Comparison of ENCODE assay signal across 8 mouse cellular contexts in the genomic region with DNA sequence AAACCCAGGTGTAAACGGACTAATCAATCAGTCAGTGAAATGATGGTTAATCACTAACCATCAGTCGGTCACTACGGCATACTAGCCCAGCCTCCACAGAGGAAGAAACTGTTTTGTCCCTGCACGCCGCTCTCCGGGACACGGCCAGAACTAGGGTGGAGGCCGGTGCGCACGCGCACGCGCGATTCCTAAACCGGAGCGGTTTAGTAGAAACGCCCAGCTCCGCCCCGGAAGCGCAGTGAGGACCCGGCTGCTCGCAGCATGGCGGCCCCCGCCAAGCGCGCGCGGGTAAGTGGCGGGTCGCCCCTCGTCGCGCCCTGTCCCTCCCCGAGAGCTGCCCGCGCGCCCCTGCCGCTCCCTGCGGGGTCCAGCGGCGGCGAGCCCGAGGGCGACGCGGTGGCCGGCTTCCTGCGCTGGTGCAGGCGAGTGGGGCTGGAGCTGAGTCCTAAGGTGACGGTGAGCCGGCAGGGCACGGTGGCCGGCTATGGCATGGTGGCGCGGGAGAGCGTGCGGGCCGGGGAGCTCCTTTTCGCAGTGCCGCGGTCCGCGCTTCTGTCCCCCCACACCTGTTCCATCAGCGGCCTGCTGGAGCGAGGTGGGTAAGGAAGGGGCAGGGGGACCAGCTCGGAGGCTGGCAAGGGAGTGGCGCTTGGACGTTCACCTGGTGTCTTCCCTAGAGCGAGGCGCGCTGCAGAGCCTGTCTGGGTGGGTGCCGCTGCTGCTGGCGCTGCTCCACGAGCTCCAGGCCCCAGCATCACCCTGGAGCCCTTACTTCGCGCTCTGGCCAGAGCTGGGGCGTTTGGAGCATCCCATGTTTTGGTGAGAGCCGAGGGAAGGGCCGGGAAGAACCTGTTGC. TPM values are rescaled to one million over a fixed set of nuclear protein-coding genes. Genes with fewer than 3 reads are reported as not detected.
DNase-seq lines count a peak whose midpoint lies in the region; ATAC-seq and TF ChIP-seq lines count a peak whose summit lies in the region.

TSS of gene Setd6 (plus strand) at position 206 of the 856 bp plus-strand sequence.

- H3K27ac ChIP-seq in brown adipose tissue, adult 24 weeks (replicated peaks; ENCODE audit: low read depth, low read length): peak within 1 kb of the TSS; percentile 18; the same call in 1 of the 2 replicates
- H3K27ac ChIP-seq in heart, embryonic 12.5 days (ENCODE audit: poor library complexity, severe bottlenecking): peak within 1 kb of the TSS; percentile 72
- peak within 1 kb of the TSS; percentile 57 for H3K27ac ChIP-seq in kidney, postnatal 0 days
- peak within 1 kb of the TSS; percentile 78 for H3K27ac ChIP-seq in liver, embryonic 15.5 days (replicated peaks)
- H3K27ac ChIP-seq in neural tube, embryonic 11.5 days (ENCODE audit: low read depth, low read length): 0 out of 2 replicates have a peak within 1 kb of the TSS, but pooled peaks have one; percentile 53
- H3K27ac ChIP-seq in stomach, postnatal 0 days (replicated peaks): peak within 1 kb of the TSS; percentile 67

- no peak for TF ChIP-seq EP300 in stomach, postnatal 0 days (optimal IDR thresholded peaks at IDR 0.05)

- H3K9me3 ChIP-seq in heart, embryonic 12.5 days (replicated peaks): no peaks in the 10 kb centered on the region
- no peaks in the 10 kb centered on the region for H3K9me3 ChIP-seq in kidney, postnatal 0 days (replicated peaks; ENCODE audit: low read length)
- H3K9me3 ChIP-seq in liver, embryonic 15.5 days (replicated peaks): no peaks in the 10 kb centered on the region
- H3K9me3 ChIP-seq in neural tube, embryonic 11.5 days (ENCODE audit: control insufficient read depth, low read length): no peaks in the 10 kb centered on the region
- no peaks in the 10 kb centered on the region for H3K9me3 ChIP-seq in stomach, postnatal 0 days (ENCODE audit: control insufficient read depth, low read length)

- H3K4me1 ChIP-seq in brown adipose tissue, adult 24 weeks (ENCODE audit: control insufficient read depth, insufficient read depth, insufficient read length, low read length): peaks cover 6% of the 10 kb centered on the region
- H3K4me1 ChIP-seq in heart, embryonic 12.5 days (replicated peaks): peaks cover 21% of the 10 kb centered on the region
- no peaks in the 10 kb centered on the region; the same call in 1 of the 2 replicates for H3K4me1 ChIP-seq in kidney, postnatal 0 days (replicated peaks; ENCODE audit: insufficient read depth, low read length)
- H3K4me1 ChIP-seq in liver, embryonic 15.5 days (replicated peaks): peaks cover 57% of the 10 kb centered on the region
- peaks cover 13% of the 10 kb centered on the region for H3K4me1 ChIP-seq in neural tube, embryonic 11.5 days (ENCODE audit: control insufficient read depth, insufficient read depth, low read length)
- H3K4me1 ChIP-seq in stomach, postnatal 0 days (replicated peaks; ENCODE audit: control insufficient read depth, insufficient read depth): 0 out of 2 replicates have a peak, but pooled peaks cover 3% of the 10 kb centered on the region

- peaks cover 72% of the 10 kb centered on the region for H3K36me3 ChIP-seq in heart, embryonic 12.5 days
- peaks cover 17% of the 10 kb centered on the region; the same call in 1 of the 2 replicates for H3K36me3 ChIP-seq in kidney, postnatal 0 days (ENCODE audit: insufficient read depth, low read length)
- peaks cover 34% of the 10 kb centered on the region for H3K36me3 ChIP-seq in liver, embryonic 15.5 days (replicated peaks)
- H3K36me3 ChIP-seq in neural tube, embryonic 11.5 days (ENCODE audit: control insufficient read depth, insufficient read depth, low read length): peaks cover 5% of the 10 kb centered on the region
- H3K36me3 ChIP-seq in stomach, postnatal 0 days (ENCODE audit: control insufficient read depth, insufficient read depth, low read length): peaks cover 6% of the 10 kb centered on the region; the same call in 1 of the 2 replicates

- TF ChIP-seq CTCF in kidney, postnatal 0 days (IDR thresholded peaks at IDR 0.05; ENCODE audit: low read depth): no peak
- no peak for TF ChIP-seq CTCF in stomach, postnatal 0 days (IDR thresholded peaks at IDR 0.05; ENCODE audit: low read depth)

- H3K9ac ChIP-seq in heart, embryonic 12.5 days: peak within 1 kb of the TSS; percentile 90
- H3K9ac ChIP-seq in kidney, postnatal 0 days (ENCODE audit: low read depth, low read length): peak within 1 kb of the TSS; percentile 82
- peak within 1 kb of the TSS; percentile 82 for H3K9ac ChIP-seq in liver, embryonic 15.5 days
- H3K9ac ChIP-seq in neural tube, embryonic 11.5 days (ENCODE audit: low read length): peak within 1 kb of the TSS; percentile 73
- peak within 1 kb of the TSS; percentile 83 for H3K9ac ChIP-seq in stomach, postnatal 0 days (ENCODE audit: low read length)

- peak; percentile 86 for ATAC-seq in erythroid progenitor cell, adult 5-6 weeks (replicated peaks; ENCODE audit: low FRiP score, poor library complexity, severe bottlenecking)
- peak; percentile 84 for ATAC-seq in heart, embryonic 12.5 days (ENCODE audit: insufficient number of reproducible peaks, low FRiP score)
- peak; percentile 80 for ATAC-seq in kidney, postnatal 0 days (replicated peaks; ENCODE audit: low FRiP score, low read depth)
- peak; percentile 88 for ATAC-seq in liver, embryonic 15.5 days (ENCODE audit: insufficient read depth)
- peak; percentile 83 for ATAC-seq in neural tube, embryonic 11.5 days (ENCODE audit: insufficient read depth, low FRiP score, low TSS enrichment)
- ATAC-seq in stomach, postnatal 0 days (ENCODE audit: low FRiP score, low TSS enrichment): peak; percentile 81

- WGBS in heart, embryonic 12.5 days: under 1% methylated on average over 78 of the region's 79 CpGs
- under 1% methylated on average over 79 of the region's 79 CpGs for WGBS in kidney, postnatal 0 days
- under 1% methylated on average over 76 of the region's 79 CpGs for whole genome bisulfite sequencing in liver, embryonic 15.5 days (ENCODE audit: insufficient replicate concordance)
- under 1% methylated on average over 78 of the region's 79 CpGs for WGBS in neural tube, embryonic 11.5 days
- whole genome bisulfite sequencing in stomach, postnatal 0 days: under 1% methylated on average over 56 of the region's 79 CpGs

- peak within 1 kb of the TSS; percentile 78 for H3K4me3 ChIP-seq in brown adipose tissue, adult 24 weeks (ENCODE audit: insufficient read depth, low read depth, low read length)
- peak within 1 kb of the TSS; percentile 83 for H3K4me3 ChIP-seq in heart, embryonic 12.5 days
- peak within 1 kb of the TSS; percentile 88 for H3K4me3 ChIP-seq in kidney, postnatal 0 days (replicated peaks; ENCODE audit: low read depth, low read length)
- H3K4me3 ChIP-seq in liver, embryonic 15.5 days (replicated peaks): peak within 1 kb of the TSS; percentile 91
- peak within 1 kb of the TSS; percentile 85 for H3K4me3 ChIP-seq in neural tube, embryonic 11.5 days (ENCODE audit: low read depth, low read length)
- peak within 1 kb of the TSS; percentile 78 for H3K4me3 ChIP-seq in stomach, postnatal 0 days (ENCODE audit: low read depth, low read length)

- DNase-seq in CD8-positive naive resting alpha-beta T cell, adult 2 months (ENCODE audit: low read depth in 2 of 2, low spot score in 2 of 2): peak; percentile 72 to 73
- DNase-seq in kidney, postnatal 0 days (ENCODE audit: low spot score): peak; percentile 90
- peak; percentile 90 for DNase-seq in neural tube, embryonic 11.5 days (ENCODE audit: low spot score)
- DNase-seq in stomach, postnatal 0 days (ENCODE audit: low spot score): peak; percentile 92

- H3K4me2 ChIP-seq in heart, embryonic 12.5 days: peak within 1 kb of the TSS; percentile 79
- H3K4me2 ChIP-seq in kidney, postnatal 0 days (ENCODE audit: low read length): peak within 1 kb of the TSS; percentile 97
- H3K4me2 ChIP-seq in liver, embryonic 15.5 days: peak within 1 kb of the TSS; percentile 95
- H3K4me2 ChIP-seq in neural tube, embryonic 11.5 days (ENCODE audit: low read depth): peak within 1 kb of the TSS; percentile 62
- H3K4me2 ChIP-seq in stomach, postnatal 0 days (replicated peaks; ENCODE audit: low read depth): peak within 1 kb of the TSS; percentile 93

- H3K27me3 ChIP-seq in heart, embryonic 12.5 days (replicated peaks): no peaks in the 10 kb centered on the region
- no peaks in the 10 kb centered on the region for H3K27me3 ChIP-seq in kidney, postnatal 0 days (ENCODE audit: insufficient read depth, low read length)
- H3K27me3 ChIP-seq in liver, embryonic 15.5 days: no peaks in the 10 kb centered on the region
- H3K27me3 ChIP-seq in neural tube, embryonic 11.5 days (ENCODE audit: control insufficient read depth, insufficient read depth, low read length): no peaks in the 10 kb centered on the region
- H3K27me3 ChIP-seq in stomach, postnatal 0 days (ENCODE audit: control insufficient read depth, insufficient read depth, low read length): no peaks in the 10 kb centered on the region

RNA-seq across cellular contexts. Expression of gene Setd6, which starts in this region (rescaled TPM):
- polyA plus RNA-seq in brown adipose tissue, adult 24 weeks (2012; ENCODE audit: insufficient read depth, insufficient read length, missing spikeins): 7.8 and 11.6 TPM in 2 replicates
- 6.8 and 8.8 TPM in 2 replicates for total RNA-seq in erythroid progenitor cell, adult 5-6 weeks (2015; ENCODE audit: low replicate concordance)
- total RNA-seq in erythroid progenitor cell, adult 5-6 weeks (2017; ENCODE audit: low replicate concordance): 16.6 and 17.5 TPM in 2 replicates
- polyA plus RNA-seq in heart, embryonic 12.5 days (2016; fragmentation: Nextera tagmentation; extraction: Ambion mirVana): 18.7 and 20.3 TPM in 2 replicates
- 15.3 and 16.8 TPM in 2 replicates for polyA plus RNA-seq in kidney, postnatal 0 days (2015; fragmentation: Nextera tagmentation; extraction: Ambion mirVana)
- 16.5 and 18.5 TPM in 2 replicates for polyA plus RNA-seq in liver, embryonic 15.5 days (2015; fragmentation: Nextera tagmentation; extraction: Ambion mirVana)
- 19.3 and 20.2 TPM in 2 replicates for polyA plus RNA-seq in neural tube, embryonic 11.5 days (2014; fragmentation: Nextera tagmentation; extraction: Ambion mirVana)
- polyA plus RNA-seq in stomach, postnatal 0 days (2015; fragmentation: Nextera tagmentation; extraction: Ambion mirVana): 19.9 and 23.7 TPM in 2 replicates

Comparison
In these comparisons a context has a peak if more than half of its experiments do, and no peak if none do; other contexts are left out.
1. Peak in every context shown above with its lines: DNase-seq, ATAC-seq, H3K4me3 ChIP-seq and H3K27ac ChIP-seq.
2. H3K27ac ChIP-seq: peak in every context shown above with its lines; median percentile 78 in liver, embryonic 15.5 days; 72 in heart, embryonic 12.5 days; 67 in stomach, postnatal 0 days; 57 in kidney, postnatal 0 days; 53 in neural tube, embryonic 11.5 days; 18 in brown adipose tissue, adult 24 weeks.